Mouse (Mus musculus): ENCODE results near the gene C1qb.

Gene C1qb

GRCm38 (mm10) chr4:136886101-136886500 lies at the start of gene C1qb:
C1qb (minus strand) TSS chr4:136886187.
- DNase-seq (ENCODE audit: low read depth): no peak

- peak; percentile 6 for DNase-seq (ENCODE audit: low read depth)
These were observed 49.0 kb upstream of the C1qb start for GRCm38 (mm10) chr4:136934746-136935613.

GRCm38 (mm10) chr4:136930474-136930873 lies 44.5 kb upstream of the C1qb start:
- no peak for DNase-seq (ENCODE audit: low read depth)

GRCm38 (mm10) chr4:136928928-136929327 lies 42.9 kb upstream of the C1qb start:
- peak; percentile 59 for DNase-seq (ENCODE audit: low read depth)

- no peak for DNase-seq (ENCODE audit: low read depth)
These were observed 39.8 kb upstream of the C1qb start for GRCm38 (mm10) chr4:136925804-136926203.

- peak; percentile 82 for DNase-seq (ENCODE audit: low read depth)
These were observed 38.5 kb upstream of the C1qb start for GRCm38 (mm10) chr4:136924529-136924928.

GRCm38 (mm10) chr4:136919526-136919925 lies 33.5 kb upstream of the C1qb start:
- no peak for DNase-seq (ENCODE audit: low read depth)

- no peak for DNase-seq (ENCODE audit: low read depth)
These were observed 32.8 kb upstream of the C1qb start for GRCm38 (mm10) chr4:136918834-136919233.

GRCm38 (mm10) chr4:136917165-136917524 lies 31.2 kb upstream of the C1qb start:
- no peak for DNase-seq (ENCODE audit: low read depth)

GRCm38 (mm10) chr4:136916359-136917164 lies 30.6 kb upstream of the C1qb start:
- DNase-seq (ENCODE audit: low read depth): no peak

- DNase-seq (ENCODE audit: low read depth): no peak
These were observed 26.9 kb upstream of the C1qb start for GRCm38 (mm10) chr4:136912841-136913240.

GRCm38 (mm10) chr4:136911804-136912203 lies 25.8 kb upstream of the C1qb start:
- DNase-seq (ENCODE audit: low read depth): no peak

- no peak for DNase-seq (ENCODE audit: low read depth)
These were observed 25.2 kb upstream of the C1qb start for GRCm38 (mm10) chr4:136911211-136911646.

GRCm38 (mm10) chr4:136907809-136908208 lies 21.8 kb upstream of the C1qb start:
- DNase-seq (ENCODE audit: low read depth): no peak

GRCm38 (mm10) chr4:136907033-136907432 lies 21.0 kb upstream of the C1qb start:
- peak; percentile 83 for DNase-seq (ENCODE audit: low read depth)

GRCm38 (mm10) chr4:136904767-136905539 lies 19.0 kb upstream of the C1qb start:
- DNase-seq (ENCODE audit: low read depth): no peak

GRCm38 (mm10) chr4:136899154-136899553 lies 13.2 kb upstream of the C1qb start:
- peak; percentile 24 for DNase-seq (ENCODE audit: low read depth)

GRCm38 (mm10) chr4:136898637-136899036 lies 12.7 kb upstream of the C1qb start, which contains the start of gene C1qa:
C1qa (minus strand) TSS chr4:136898803.
- no peak for DNase-seq (ENCODE audit: low read depth)

- no peak for DNase-seq (ENCODE audit: low read depth)
These were observed 12.2 kb upstream of the C1qb start for GRCm38 (mm10) chr4:136898084-136898598.

GRCm38 (mm10) chr4:136896461-136896860 lies 10.5 kb upstream of the C1qb start:
- no peak for DNase-seq (ENCODE audit: low read depth)

GRCm38 (mm10) chr4:136895861-136896260 lies 9.9 kb upstream of the C1qb start:
- no peak for DNase-seq (ENCODE audit: low read depth)

GRCm38 (mm10) chr4:136894821-136895220 lies 8.8 kb upstream of the C1qb start:
- no peak for DNase-seq (ENCODE audit: low read depth)

Measured in NIH3T3 (cell line).